Mouse (Mus musculus) layer of hippocampus, adult 8-10 months (tissue): ENCODE measurements around the gene Aig1. TPM values are rescaled to one million over a fixed set of nuclear protein-coding genes. Genes with fewer than 3 reads are reported as not detected.

ENCODE experiments used
- DNase-seq, 2 experiments: peaks; one replicate each; pipeline ENCODE4 v3.0.0; 2022; ENCODE audit warnings: low spot score in 2 of 2
- total RNA-seq, 4 experiments: library from RNA; stranded (reverse); gene quantifications; 2 replicates each; pipeline ENCODE4 v1.2.4; 2022

The Aig1 gene
- total RNA-seq, 4 experiments from 2014 or later, result 63.9 to 68.9 (median 67.7) TPM

GRCm38 (mm10) chr10:13653326-13653725 is 215.5 kb downstream of the Aig1 start:
- no peak for DNase-seq

- DNase-seq, result no peak
Measured at GRCm38 (mm10) chr10:13652061-13652460, 216.7 kb downstream of the Aig1 start.

DNA sequence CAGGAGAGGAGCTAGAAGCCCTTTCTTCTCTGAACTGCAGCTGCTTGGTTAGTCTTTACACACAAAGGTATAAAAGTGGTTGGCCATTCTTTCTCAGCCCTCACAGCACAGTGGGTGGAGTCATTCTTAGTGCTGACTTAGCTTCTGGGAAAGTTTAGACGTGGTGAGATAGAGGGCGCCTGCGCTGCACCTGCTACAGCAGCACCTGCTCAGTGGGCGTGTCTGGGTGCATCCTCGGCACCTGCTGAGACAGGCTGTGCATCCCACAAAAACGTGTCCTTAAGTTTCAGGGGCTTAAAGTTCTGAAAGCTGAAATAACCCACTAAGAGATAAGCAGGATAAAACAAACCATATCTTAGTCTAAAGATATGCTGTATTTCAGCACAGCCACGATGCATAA is 227.0 kb downstream of the Aig1 start:
- peak in 1 of 2 experiments; percentile 10 for DNase-seq

GRCm38 (mm10) chr10:13631796-13632195 is 237.0 kb downstream of the Aig1 start:
- no peak for DNase-seq

DNA sequence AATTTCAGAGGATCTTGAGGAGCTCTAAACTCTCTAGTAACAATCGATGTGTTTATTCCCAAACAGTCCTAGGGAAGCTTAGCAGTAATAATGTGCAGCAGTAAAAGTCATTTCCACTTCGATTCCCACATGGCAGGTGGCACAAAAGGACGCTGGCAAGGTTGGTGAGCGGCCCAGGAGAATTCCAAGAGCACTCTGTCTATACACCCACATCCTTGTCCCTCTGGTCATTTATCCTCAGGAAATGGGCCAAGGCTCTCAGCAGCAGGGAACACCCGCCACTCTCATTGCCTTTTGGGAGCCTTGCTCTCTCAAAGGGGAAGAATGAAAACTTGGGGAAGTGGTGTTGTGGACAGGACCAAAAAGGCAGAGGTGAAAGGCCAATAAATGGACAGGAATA is 245.0 kb downstream of the Aig1 start:
- DNase-seq, result no peak

- peak; percentile 14 to 34 for DNase-seq
Measured at GRCm38 (mm10) chr10:13600926-13601325, 267.9 kb downstream of the Aig1 start.

GRCm38 (mm10) chr10:13597491-13597890 is 271.3 kb downstream of the Aig1 start:
- no peak for DNase-seq

Other genes with a start within 250 kb of the Aig1 start
- gene Hivep2, start 97.1 kb upstream of the Aig1 start, total RNA-seq, result 100 to 1,000 TPM; 168 to 209 (median 184) TPM